Mouse (Mus musculus): ENCODE data around the gene Ikzf3.

GRCm38 (mm10) chr11:98426592-98426991, 119.2 kb downstream of the Ikzf3 start:
- no peak for TF ChIP-seq POLR2A (IDR thresholded peaks at IDR 0.05; ENCODE audit: insufficient read length, low read depth)
- TF ChIP-seq REST (IDR thresholded peaks at IDR 0.05; ENCODE audit: insufficient read depth, insufficient read length), result no peak
